Mouse (Mus musculus) MEL (cell line): ENCODE measurements around the gene Cacnb3. TPM values are rescaled to one million over a fixed set of nuclear protein-coding genes. Genes with fewer than 3 reads are reported as not detected.

ENCODE experiments used
- DNase-seq: peaks from one replicate; pipeline ENCODE4 v3.0.0; 2011; ENCODE audit warnings: low read depth, low spot score
- H3K27ac ChIP-seq: 2 replicates; pipeline ENCODE4 v1.5.1; 2012; ENCODE audit warnings: low read depth, mild to moderate bottlenecking, control low read depth, low read length, moderate library complexity; ENCODE audit not compliant: control insufficient read depth
- H3K27me3 ChIP-seq, 2 experiments: fragments of 150-350 bp in 1 of 2; sonication (generic) in 1 of 2; 2 replicates each; pipeline ENCODE4 v1.6.1; 2012; ENCODE audit warnings: low read length in 2 of 2, mild to moderate bottlenecking in 2 of 2, improper control_type of control experiment in 1 of 2, moderate library complexity in 1 of 2; ENCODE audit not compliant: insufficient read depth in 2 of 2, control insufficient read depth in 1 of 2
- H3K36me3 ChIP-seq, 2 experiments: 2 replicates each; pipeline ENCODE4 v1.6.1; 2012 to 2014; ENCODE audit warnings: low read length in 2 of 2, improper control_type of control experiment in 1 of 2, inconsistent platforms in 1 of 2, mild to moderate bottlenecking in 1 of 2; ENCODE audit not compliant: insufficient read depth in 2 of 2, control insufficient read depth in 1 of 2
- H3K4me1 ChIP-seq, 2 experiments: fragments of 150-350 bp in 1 of 2; sonication (generic) in 1 of 2; 2 replicates each; pipeline ENCODE4 v1.6.1; 2012; ENCODE audit warnings: low read length in 2 of 2, improper control_type of control experiment in 1 of 2, mild to moderate bottlenecking in 1 of 2; ENCODE audit not compliant: insufficient read depth in 2 of 2, control insufficient read depth in 1 of 2
- H3K4me3 ChIP-seq, 2 experiments: fragments of 150-350 bp in 1 of 2; sonication (generic) in 1 of 2; 2 replicates each; pipeline ENCODE4 v1.5.1; 2012; ENCODE audit warnings: low read depth in 2 of 2, low read length in 2 of 2, mild to moderate bottlenecking in 2 of 2, moderate library complexity in 2 of 2, control low read depth in 1 of 2, improper control_type of control experiment in 1 of 2; ENCODE audit not compliant: control insufficient read depth in 1 of 2, insufficient read depth in 1 of 2
- H3K79me2 ChIP-seq: 2 replicates; pipeline ENCODE4 v1.6.1; 2012; ENCODE audit warnings: mild to moderate bottlenecking, low read length, moderate library complexity; ENCODE audit not compliant: control insufficient read depth, poor library complexity, insufficient read depth
- H3K9ac ChIP-seq: 2 replicates; pipeline ENCODE4 v1.6.1; 2012; ENCODE audit warnings: low read depth, mild to moderate bottlenecking, control low read depth, low read length, moderate library complexity; ENCODE audit not compliant: control insufficient read depth, poor library complexity, severe bottlenecking
- H3K9me3 ChIP-seq: fragments of 150-350 bp; sonication (generic); replicated peaks from 2 replicates; pipeline ENCODE4 v1.6.1; 2012; ENCODE audit warnings: mild to moderate bottlenecking, low read length, improper control_type of control experiment, moderate library complexity; ENCODE audit not compliant: insufficient read depth
- CHD1 ChIP-seq: IDR thresholded peaks from 2 replicates; pipeline ENCODE4 v1.6.1; 2012; ENCODE audit warnings: low read depth, mild to moderate bottlenecking, inconsistent platforms, low read length, improper control_type of control experiment
- E2F4 ChIP-seq: IDR thresholded peaks from 2 replicates; pipeline ENCODE4 v1.6.1; 2011; ENCODE audit warnings: low read depth, low read length, improper control_type of control experiment, borderline replicate concordance
- ELF1 ChIP-seq: IDR thresholded peaks from 2 replicates; pipeline ENCODE4 v1.6.1; 2014; ENCODE audit warnings: low read depth, mild to moderate bottlenecking, inconsistent platforms, low read length, improper control_type of control experiment, moderate library complexity
- GABPA ChIP-seq: IDR thresholded peaks from 2 replicates; pipeline ENCODE4 v1.6.1; 2012; ENCODE audit warnings: low read depth, mild to moderate bottlenecking, inconsistent platforms, low read length, improper control_type of control experiment, moderate library complexity
- MAFK ChIP-seq: IDR thresholded peaks from 2 replicates; pipeline ENCODE4 v1.6.1; 2011; ENCODE audit warnings: low read depth, mild to moderate bottlenecking, low read length, improper control_type of control experiment, borderline replicate concordance
- MAZ ChIP-seq: IDR thresholded peaks from 2 replicates; pipeline ENCODE4 v1.6.1; 2012; ENCODE audit warnings: low read depth, mild to moderate bottlenecking, inconsistent platforms, low read length, improper control_type of control experiment
- MEF2A ChIP-seq: IDR thresholded peaks from 2 replicates; pipeline ENCODE4 v1.6.1; 2014; ENCODE audit warnings: low read depth, mild to moderate bottlenecking, inconsistent platforms, low read length, improper control_type of control experiment; ENCODE audit not compliant: poor library complexity, insufficient replicate concordance, severe bottlenecking; ENCODE audit errors: extremely low read depth
- MXI1 ChIP-seq: IDR thresholded peaks from 2 replicates; pipeline ENCODE4 v1.6.1; 2011; ENCODE audit warnings: mild to moderate bottlenecking, low read depth, low read length, improper control_type of control experiment
- MYC ChIP-seq: IDR thresholded peaks from 2 replicates; pipeline ENCODE4 v1.6.1; 2011; ENCODE audit warnings: low read depth, mild to moderate bottlenecking, low read length, improper control_type of control experiment, moderate library complexity
- NELFE ChIP-seq: IDR thresholded peaks from 2 replicates; pipeline ENCODE4 v1.6.1; 2011; ENCODE audit warnings: low read depth, low read length, improper control_type of control experiment
- RCOR1 ChIP-seq: IDR thresholded peaks from 2 replicates; pipeline ENCODE4 v1.6.1; 2012; ENCODE audit warnings: low read depth, mild to moderate bottlenecking, inconsistent platforms, low read length, improper control_type of control experiment
- SIN3A ChIP-seq: IDR thresholded peaks from 2 replicates; pipeline ENCODE4 v1.6.1; 2012; ENCODE audit warnings: low read length, improper control_type of control experiment, inconsistent platforms
- SMC3 ChIP-seq: IDR thresholded peaks from 2 replicates; pipeline ENCODE4 v1.6.1; 2011; ENCODE audit warnings: low read depth, low read length, improper control_type of control experiment
- TBP ChIP-seq: IDR thresholded peaks from 2 replicates; pipeline ENCODE4 v1.8.0; 2011; ENCODE audit warnings: low read depth, low read length, improper control_type of control experiment
- TCF12 ChIP-seq: IDR thresholded peaks from 2 replicates; pipeline ENCODE4 v1.6.1; 2014; ENCODE audit warnings: low read depth, mild to moderate bottlenecking, inconsistent platforms, low read length, improper control_type of control experiment, moderate library complexity
- UBTF ChIP-seq: IDR thresholded peaks from 2 replicates; pipeline ENCODE4 v1.6.1; 2012; ENCODE audit warnings: low read depth, mild to moderate bottlenecking, inconsistent platforms, low read length, improper control_type of control experiment, moderate library complexity, borderline replicate concordance; ENCODE audit not compliant: insufficient read depth
- USF1 ChIP-seq: IDR thresholded peaks from 2 replicates; pipeline ENCODE4 v1.6.1; 2014; ENCODE audit warnings: low read depth, mild to moderate bottlenecking, inconsistent platforms, low read length, improper control_type of control experiment, moderate library complexity
- ZMIZ1 ChIP-seq: IDR thresholded peaks from 2 replicates; pipeline ENCODE4 v1.6.1; 2012; ENCODE audit warnings: low read depth, mild to moderate bottlenecking, inconsistent platforms, low read length, improper control_type of control experiment, moderate library complexity
- polyA plus RNA-seq, 2 experiments: library from polyadenylated mRNA; stranded (reverse) in 1 of 2; unstranded in 1 of 2; fragments of >175 nt in 1 of 2; fragments of >200 nt in 1 of 2; gene quantifications; 2 replicates each; pipeline versions ENCODE4 v1.2.1 to v1.2.4; 2012; ENCODE audit warnings: low replicate concordance in 2 of 2, low read depth in 1 of 2; ENCODE audit not compliant: insufficient read length in 2 of 2, insufficient read depth in 1 of 2, missing spikeins in 1 of 2
- total RNA-seq: library from RNA; depleted of rRNA; stranded (reverse); fragments of 300-350 nt; gene quantifications from 2 replicates; pipeline ENCODE4 v1.2.3, GENCODE M21; 2012

Cacnb3 gene
- total and polyA plus RNA-seq, 3 experiments: 1.4 to 8.5 TPM; not detected in 1

GRCm38 (mm10) chr15:98609331-98610130 lies 21.1 kb upstream of the Cacnb3 start, which contains the start of gene Adcy6 (continued):
- TF ChIP-seq MXI1 (no peak), UBTF (no peak), E2F4 (no peak), SIN3A (peak; percentile 72), CHD1 (no peak), USF1 (no peak), SMC3 (no peak), ELF1 (no peak), MEF2A (no peak), TCF12 (peak; percentile 20), GABPA (no peak)

DNA sequence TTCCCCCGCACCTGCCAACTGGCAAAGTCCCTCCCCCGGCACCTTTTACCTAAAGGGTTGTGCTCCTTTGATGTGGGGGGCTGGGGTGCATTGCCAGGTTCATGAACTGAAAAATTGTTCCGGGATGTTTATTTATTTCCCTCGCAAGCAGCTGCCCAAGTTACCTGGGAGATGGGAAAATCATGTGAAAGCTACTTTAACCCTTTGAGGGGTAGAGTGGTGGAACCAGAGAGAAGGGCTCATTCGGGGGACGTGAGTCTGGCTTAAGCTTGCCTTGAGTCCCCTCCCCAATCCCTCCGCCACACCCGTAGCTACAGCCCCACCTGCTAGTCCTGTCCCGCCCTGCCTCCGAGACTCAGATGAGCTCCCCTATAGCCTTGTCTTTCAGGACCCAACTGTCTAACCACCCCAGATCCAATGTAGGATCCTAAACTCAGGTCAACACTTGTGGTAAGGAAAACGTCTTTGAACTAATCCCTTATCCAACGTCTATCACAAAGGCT lies 20.5 kb upstream of the Cacnb3 start:
- Histone ChIP-seq H3K4me1 (peaks cover 12 to 42% of the 10 kb centered on the region in 2 experiments), H3K36me3 (peaks cover 0 to 29% of the 10 kb centered on the region in 2 experiments; a peak in 3 of 4 replicates), H3K4me3 (peak overlapping the region; percentile 81 to 98), H3K27me3 (no peaks in the 10 kb centered on the region), H3K9me3 (no peaks in the 10 kb centered on the region), H3K27ac (no peak overlapping the region), H3K79me2 (peaks cover 42% of the 10 kb centered on the region), H3K9ac (peak overlapping the region; percentile 85)
- TF ChIP-seq MXI1 (peak; percentile 55; the same call in 1 of the 2 replicates), SIN3A (no peak), RCOR1 (0 out of 2 replicates have a peak, but pooled peaks have one; percentile 19), ZMIZ1 (peak; percentile 45; the same call in 1 of the 2 replicates), NELFE (0 out of 2 replicates have a peak, but pooled peaks have one; percentile 20), TBP (0 out of 2 replicates have a peak, but pooled peaks have one; percentile 22), MAZ (0 out of 2 replicates have a peak, but pooled peaks have one; percentile 16), MYC (no peak), MAFK (no peak)
- DNase-seq: peak; percentile 47
